Mouse (Mus musculus) gonadal fat pad, adult 2 months (tissue): ENCODE measurements around the gene Magi1. TPM values are rescaled to one million over a fixed set of nuclear protein-coding genes. Genes with fewer than 3 reads are reported as not detected.

ENCODE experiments used
- DNase-seq: peaks from one replicate; pipeline ENCODE4 v3.0.0-alpha.2; 2012; ENCODE audit warnings: low read depth
- polyA plus RNA-seq: library from polyadenylated mRNA; depleted of rRNA; stranded (reverse); fragments of >200 nt; gene quantifications from 2 replicates; pipeline ENCODE4 v1.2.3, GENCODE M21; 2012

Magi1 gene
- polyA plus RNA-seq, 1 experiment = 6.0 TPM

DNA sequence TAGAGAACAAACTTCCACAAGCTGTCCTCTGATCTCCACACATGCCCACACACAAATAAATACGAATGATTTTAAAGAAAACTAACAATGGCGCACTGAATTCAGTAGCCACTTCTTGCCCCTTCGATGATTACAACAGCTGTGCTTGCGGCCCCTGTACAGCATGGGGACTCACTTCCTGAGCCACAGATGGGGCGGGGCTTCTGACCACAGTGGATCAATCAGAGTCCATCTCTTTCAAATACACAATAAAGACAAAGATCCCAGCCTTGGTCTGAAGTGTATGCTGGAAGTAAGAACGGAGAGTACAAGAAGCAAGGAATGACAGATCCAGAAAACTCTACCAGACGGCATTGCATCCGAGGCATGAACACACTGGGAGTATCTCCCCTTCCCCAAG lies 120.8 kb downstream of the Magi1 start:
- DNase-seq = no peak

DNA sequence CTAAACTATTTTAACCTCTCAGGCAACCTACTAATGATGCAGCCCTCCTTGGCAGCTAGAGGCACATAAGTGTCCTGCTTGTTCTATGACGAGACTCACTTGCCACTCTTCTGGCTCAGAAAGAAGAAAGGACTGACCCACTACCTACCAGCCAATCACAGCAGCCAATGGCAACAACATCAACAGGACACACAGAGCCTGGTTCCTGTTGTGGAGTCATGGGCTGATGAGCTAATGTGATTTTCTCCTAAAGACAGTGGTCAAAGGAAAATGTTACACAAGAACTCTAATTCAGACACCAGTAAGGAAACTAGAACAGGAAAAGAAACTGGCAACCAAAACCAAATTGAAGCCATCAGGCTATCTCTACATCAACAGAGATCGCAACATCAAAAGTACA lies 124.5 kb downstream of the Magi1 start:
- DNase-seq = no peak

DNA sequence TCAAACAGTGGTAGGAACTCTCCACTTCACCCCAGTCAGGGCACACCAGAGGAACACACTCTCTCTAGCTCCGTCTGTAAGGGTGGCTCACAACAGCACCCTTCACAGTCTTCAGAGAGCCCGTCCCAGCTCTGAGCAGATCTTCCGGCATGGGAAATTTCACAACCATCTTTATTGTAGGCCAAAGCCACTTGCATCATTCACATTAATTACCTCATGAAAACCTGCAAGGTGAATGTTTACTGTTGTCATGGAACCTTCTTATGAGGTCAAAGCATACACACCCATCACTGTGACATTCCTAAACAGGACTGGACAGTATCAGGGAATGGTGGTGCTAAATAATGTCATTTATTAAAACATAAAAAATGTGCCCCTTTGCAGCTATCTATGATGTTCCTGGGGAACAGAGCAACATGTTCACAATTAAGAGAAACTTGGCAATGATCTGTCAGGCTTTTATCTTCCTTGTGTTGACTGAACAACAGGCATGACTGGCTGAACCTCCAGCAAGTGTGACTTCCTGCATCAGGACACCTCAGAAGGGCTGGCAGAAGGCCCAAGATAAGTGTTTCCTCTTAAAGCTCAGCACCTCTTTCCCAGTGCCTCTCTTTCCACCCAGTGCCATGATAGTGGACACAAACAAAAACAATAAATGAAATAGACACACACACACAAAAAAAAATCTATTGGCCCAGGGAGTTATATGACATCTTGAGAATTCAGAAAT lies 125.4 kb downstream of the Magi1 start:
- DNase-seq = peak; percentile 44

DNA sequence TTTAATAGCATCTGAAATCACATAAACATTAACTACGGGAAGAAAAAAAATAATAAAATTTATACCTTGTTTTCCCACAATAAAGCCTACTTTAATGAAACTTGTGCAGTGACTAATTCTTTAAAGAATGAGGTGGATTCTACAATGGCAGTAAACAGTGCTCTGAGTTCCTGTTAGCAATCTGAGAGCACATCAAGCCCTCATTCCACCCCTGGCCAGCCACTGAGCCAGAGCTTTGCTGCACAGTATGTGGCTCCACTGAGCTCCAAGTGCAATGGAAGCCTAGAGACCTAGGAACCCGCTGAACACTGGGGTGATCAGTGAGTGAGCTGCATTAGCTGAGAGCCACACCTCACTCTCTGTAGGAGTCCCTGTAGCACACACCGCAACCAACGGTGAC lies 127.7 kb downstream of the Magi1 start:
- DNase-seq = no peak

DNA sequence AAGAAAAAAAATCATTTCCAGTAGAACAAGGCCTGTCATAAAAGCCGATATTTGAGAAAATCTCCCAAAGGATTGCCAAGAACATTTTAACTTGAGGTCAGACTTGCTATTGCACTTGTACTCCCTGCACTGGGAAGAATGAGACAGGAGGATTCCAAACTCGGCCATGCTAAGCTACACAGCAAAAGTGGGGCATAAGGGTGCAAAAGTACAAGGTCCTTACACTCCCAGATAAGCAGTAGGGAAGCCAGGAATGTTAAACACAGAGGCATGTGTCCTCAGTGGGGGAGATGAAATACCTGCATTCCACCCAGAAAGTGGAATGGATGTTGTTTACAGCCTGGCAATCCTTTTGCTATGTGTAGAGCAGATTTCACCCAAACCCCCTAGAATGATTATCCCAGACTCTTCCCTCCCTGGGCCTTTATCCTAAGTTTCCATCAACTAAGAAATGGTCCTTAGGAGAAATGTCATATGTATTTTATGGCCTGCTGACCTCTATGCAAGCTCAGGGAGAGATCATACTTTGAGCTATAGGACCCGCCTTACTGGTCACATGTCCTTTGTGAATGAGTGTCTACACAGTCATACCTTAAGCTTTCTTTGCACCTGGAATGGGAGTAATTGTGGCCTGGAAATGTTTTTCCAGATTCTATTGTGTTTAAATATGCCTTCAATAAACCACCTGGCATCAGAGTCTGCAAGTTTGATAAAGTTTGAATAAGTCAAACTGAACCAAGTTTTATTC lies 128.7 kb downstream of the Magi1 start:
- DNase-seq = no peak

DNA sequence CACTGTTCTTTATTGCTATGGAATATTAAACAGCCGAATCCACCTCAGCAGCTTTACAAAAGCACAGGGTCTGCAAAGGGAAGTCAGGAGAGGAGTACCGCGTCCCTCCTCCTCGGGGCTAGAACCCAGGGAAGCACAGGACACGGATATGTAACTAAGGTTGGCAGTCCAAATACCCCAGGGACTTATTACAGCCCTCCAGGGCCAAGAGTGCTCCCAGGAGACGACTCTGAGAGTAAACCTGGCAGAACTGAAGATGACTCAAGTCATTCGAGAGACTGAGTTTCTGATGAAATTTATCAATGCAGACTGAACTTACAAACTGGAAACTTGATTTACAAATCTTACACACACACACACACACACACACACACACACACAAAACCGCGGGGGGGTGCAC lies 130.8 kb downstream of the Magi1 start:
- no peak for DNase-seq

DNA sequence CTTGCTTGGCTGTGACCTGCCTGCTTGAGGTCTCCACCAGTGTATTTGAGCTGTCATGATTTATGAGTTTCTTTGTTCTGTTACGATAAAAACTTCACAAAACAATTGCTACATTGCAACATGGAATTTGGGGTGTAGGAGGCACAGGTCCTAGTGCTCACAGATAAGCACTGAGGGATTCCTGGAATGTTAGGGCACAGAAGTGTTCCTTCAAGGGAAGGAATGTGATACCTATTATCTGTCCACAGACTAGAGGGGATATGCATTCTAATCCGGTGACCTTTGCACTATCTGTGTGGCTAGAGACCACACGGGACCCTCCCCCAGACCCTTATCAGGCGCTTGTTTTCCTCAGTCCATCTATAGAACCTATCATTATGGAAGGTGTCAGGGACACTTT lies 132.8 kb downstream of the Magi1 start:
- no peak for DNase-seq

DNA sequence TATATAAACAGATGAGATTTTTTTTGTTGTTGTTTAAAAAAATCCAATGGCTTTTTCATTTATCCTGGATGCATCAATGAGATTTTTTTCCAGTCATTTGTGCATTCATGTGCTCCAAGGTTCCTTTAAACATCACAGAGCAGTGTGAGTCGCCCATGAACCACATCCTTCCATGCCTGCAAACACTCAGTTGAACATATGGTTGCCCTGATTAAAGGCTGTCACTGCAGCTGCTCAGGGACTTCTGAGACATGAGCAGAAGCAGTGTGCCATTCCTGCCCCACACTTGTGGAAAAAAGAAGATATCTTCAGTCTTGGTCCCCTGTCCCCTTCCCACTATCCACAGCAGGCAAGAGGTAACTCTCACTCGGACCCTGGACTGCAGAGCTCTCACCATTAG lies 133.9 kb downstream of the Magi1 start:
- no peak for DNase-seq

DNA sequence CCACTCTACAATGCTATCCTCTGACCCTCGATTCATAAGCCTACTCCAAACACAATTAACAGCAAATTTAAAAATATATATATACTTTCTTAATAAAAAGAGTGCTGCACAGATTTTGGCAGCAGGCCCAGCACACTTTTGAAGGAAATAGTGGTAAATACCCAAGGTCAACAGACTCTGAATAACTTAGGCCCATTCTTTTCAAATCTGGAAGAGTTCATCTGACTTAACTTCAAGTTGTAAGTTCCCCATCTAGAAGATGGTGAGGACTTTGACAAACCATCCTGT lies 137.6 kb downstream of the Magi1 start:
- DNase-seq = no peak

DNA sequence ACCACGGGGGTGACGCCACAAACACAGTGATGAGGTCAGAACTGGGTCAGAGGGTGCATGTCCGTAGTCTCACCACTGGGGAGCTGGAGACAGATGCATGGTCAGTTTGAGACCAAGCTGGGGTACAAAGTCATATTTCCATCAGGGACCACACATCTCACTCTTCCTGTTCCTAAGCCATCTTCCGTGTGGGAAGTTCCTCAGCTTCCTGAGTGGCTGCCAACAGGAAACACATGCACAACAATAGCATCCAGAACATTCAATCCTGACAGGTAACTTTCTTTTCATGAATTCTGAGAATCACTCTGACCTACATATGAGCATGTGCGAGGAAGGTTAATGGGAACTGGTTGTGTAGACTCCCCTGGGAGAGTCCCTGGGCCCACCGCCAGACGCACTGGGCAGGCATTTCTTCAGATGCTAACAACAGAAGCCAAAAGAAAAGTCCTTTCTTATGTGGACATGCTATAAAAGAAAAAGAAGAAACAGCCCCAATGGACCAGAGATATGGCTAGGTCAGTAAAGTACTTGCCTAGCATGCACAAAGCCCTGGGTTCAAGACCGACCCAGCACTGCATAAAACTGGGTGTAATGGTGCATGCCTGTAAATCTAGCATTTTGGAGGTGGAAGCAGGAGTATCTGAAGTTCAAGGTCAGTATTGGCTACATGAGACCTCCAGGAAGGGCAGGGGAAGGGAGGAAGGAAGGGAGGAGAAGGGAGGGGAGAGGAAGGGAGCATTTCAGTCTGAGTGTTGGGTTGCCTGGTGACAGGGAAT lies 138.1 kb downstream of the Magi1 start:
- DNase-seq = no peak

DNA sequence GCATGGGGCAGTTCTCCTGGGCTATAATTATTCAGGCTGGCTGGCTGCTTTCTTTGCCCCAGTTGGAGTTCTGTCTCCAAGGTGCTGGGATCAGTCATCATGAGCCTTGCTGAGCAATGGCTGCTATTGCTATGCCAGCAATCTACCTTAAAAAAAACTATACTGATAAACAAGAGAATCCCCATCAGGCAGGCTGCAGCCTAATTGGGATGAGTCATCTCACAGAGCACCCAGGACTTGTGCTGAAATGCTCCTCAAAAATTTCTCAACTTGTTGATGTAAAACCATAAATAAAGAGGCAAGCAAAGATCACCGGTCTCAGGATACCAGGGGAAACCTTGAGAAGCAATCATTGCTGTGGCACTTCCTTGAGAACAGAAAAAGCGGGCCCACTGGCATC lies 141.2 kb downstream of the Magi1 start:
- DNase-seq = no peak

DNA sequence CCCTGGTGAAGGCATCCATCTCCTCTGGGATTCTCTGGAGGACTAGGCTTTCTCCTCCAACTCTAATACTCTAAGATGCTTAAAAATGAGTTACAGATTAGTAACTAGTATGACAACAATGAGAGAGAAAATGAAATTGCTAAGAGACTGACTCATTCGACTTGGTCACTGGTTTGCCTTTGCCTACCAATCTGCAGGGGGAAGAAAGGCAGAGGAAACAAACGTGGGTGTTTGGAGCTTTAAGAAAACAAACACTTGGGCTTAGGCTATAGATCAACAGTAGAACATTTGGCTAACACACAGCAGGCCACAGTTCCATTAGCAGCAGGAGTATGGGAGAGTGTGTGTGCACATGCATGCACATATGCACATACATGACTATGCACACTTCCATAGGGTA lies 142.2 kb downstream of the Magi1 start:
- no peak for DNase-seq

DNA sequence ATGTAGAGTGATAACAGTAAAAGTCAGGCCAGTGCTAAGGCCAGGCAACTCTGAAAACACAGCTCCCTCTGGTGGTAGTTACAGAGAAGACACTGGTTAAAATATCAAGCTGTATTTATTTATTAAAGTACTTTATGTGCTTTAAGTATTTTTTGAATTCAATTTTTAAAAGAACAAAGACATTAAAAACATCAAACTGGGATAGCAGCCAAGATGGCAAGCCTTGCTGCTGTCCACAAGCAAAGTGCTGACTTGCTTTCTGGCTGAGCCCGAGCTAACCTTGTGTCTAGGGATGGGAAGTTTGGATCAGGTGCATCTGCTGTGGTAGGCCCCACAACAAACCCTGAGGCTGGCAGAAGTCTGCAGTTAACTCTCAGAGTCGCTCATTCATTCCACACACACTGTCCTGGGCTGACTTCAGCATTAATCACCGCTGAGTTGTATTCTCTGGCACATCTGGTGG lies 143.7 kb downstream of the Magi1 start:
- no peak for DNase-seq

DNA sequence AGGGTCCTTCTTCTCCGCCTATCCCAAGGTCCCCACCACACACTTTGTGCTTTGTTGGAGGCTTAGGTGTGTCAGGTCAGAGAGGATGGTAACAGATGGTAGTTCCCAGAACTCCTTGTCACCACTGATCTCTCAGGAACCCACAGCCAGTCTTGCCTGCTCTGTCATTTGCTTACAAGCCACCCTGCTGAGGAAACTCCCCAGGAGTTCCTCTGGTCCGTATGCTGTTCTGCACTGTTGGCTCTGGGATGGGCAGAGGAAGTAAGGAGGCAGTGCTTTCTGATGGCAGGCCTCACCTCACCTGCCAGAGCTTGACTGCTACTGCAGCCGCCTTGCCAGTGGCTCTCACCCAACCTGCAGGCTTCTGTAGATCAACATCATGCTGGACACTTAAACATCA lies 147.0 kb downstream of the Magi1 start:
- DNase-seq = no peak

DNA sequence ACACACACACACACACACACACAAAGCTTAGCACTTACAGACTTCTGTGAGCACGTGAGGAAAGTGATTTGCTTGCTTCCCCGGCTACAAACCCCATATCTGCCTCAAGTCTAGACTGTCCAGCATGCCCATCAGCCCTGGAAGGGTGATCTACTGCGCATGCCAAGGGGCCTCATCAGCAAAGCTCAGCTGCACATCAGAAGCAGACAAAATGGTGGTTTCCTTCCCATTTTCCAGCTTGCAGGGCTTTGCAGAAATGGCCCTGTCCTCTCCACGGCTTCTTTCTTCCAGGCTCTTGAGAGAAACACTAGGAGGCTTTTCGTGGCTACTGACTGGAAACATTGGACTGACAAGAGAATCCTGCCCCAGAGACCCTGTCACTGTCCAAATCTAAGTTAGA lies 149.6 kb downstream of the Magi1 start:
- DNase-seq = no peak

DNA sequence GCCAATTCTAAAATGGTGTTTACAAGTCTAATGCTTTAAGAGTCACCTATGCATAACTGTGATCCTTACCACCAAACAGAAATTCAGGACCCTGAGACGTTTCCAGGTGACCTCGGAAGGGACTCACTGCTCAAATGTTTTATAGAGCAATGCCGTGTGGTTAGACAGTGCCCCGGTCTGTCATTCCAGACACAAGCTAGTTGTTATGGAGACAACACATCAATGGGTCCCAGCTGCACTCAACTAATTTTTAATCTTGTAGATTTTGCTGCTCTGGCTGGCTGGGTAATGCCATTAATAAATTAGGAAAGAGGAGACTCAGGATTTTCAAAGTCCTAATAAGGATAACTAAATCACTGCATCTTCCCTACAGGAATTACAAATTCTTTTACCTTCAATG lies 151.7 kb downstream of the Magi1 start:
- DNase-seq = no peak

DNA sequence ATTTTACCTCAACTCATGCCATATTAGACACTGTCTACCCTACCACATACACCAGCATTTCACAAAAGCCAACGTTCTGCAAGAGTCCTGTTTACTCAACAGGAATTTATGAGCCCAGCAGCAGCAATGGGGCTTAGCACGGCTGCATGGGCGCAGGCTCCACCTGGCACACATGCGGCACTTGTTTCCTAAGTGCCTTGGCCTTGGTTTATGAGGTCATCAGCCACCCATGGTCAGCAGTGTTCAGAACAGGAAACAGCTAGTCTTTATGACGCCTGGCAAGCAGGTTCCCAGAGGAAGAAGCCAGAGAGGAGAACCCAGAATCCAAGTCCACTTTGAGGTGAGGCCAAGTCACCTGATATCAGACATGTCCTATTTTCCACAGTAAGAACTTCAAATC lies 153.3 kb downstream of the Magi1 start:
- DNase-seq = no peak

DNA sequence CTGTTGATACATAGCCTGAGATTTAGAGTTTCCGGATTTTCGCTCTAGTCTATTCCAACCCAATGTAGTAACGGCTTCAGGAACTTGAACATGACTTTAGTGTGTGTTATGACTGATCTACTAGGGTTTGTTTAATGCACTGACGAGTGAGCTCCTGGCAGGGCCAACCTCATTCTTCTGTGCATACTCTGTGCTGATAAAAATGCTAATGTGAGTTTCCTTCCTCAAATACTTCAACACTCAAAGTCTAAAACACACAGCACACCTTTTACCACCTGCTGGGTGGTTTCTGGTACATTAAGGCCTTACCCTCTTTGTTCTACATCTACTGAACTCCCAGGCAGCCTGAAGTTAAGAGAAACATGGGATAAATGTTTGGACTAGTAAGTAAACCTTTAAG lies 157.0 kb downstream of the Magi1 start:
- DNase-seq = no peak

DNA sequence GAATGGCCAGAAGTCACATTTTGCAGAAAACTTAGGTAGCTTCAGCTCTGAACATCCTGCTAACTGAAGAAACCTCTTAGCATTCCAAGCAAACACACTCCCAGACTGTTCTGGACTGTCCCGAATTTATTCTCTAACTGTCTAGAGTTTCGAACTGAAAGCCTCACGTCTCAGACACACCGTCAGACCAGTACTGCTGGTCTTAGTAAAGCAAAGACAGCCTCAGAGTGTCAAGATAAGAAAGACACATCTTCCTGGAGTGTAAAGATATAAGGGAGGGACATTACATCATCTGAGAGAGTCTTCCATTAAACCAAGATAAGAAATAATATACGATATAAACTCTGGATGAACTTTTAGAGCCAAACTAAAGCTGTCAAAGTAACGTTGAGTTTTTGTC lies 158.6 kb downstream of the Magi1 start:
- no peak for DNase-seq

DNA sequence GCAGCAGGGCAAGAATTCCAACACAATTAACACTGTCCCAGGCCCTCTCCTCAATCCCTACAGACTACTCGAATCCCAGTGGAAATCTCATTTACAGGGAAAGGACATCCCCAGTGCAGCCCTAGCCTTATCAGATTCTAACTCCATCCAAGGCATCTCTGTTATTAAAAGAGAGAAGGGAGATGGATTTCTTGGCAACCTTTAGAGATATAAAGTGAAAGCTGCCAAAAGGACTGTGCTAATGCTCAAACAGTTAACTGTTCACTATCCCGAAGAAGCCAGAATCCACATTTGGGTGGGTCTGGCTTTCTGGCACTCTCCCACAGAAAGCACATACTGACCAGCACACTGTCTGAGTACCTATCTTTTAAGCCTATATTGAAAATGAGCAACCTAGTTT lies 159.4 kb downstream of the Magi1 start:
- DNase-seq = no peak

DNA sequence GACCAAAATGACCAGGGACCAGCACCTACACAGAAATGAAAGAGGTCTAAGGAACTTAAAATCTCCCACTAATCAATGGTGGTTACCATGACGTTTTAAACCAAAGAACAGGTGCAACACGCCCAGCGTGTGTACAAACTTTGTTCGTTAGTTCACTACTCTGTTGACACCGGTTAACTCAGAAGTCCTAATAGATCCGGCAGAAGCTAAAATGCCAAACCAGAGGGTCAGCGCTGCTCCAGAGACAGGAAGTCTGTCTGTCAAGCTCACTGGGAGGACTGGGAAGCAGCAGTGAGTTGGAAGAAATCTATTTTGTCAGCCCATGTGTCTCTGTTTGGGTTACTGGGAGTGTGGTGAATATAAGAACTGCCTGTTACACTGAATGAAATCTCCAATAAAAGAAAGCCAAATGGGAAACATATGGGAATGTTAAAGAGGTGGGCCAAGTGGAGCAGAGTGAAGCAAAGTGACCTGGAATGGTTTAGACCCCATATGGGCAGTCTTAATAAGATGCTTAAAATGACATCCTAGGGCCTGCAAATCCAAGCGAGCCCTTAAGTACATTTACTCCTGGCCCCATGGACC lies 161.1 kb downstream of the Magi1 start:
- DNase-seq = no peak

DNA sequence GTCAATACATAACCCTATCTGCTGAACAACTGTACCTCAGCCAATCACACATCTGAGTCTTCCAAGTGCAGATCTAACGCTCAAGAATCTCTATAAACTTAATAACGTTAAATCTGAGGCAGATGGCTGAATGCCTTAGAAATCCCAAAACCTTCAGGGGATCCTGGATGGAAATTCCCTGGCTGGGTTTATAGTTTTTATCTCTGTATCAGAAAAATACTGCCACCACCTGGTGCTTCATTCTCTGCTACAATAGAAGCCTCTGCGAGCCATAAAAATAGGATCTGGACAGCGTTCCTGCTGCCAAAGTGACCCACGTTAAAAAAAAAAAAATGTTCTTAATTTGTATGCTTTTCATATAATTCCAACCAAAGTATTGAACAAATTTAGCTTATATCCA lies 162.2 kb downstream of the Magi1 start:
- no peak for DNase-seq
